Mouse (Mus musculus) liver, embryonic 11.5 days (tissue): ENCODE data around the gene Fyco1. TPM values are rescaled to one million over a fixed set of nuclear protein-coding genes. Genes with fewer than 3 reads are reported as not detected.

Experiments
- ATAC-seq: fragments of 200-750 bp; cut with Nextera tagmentation; replicated peaks from 2 replicates; pipeline ENCODE4 v1.8.0; 2017; ENCODE audit warnings: moderate number of reproducible peaks, mild to moderate bottlenecking, moderate TSS enrichment, moderate library complexity; ENCODE audit not compliant: low FRiP score
- DNase-seq: peaks from one replicate; pipeline ENCODE4 v3.0.0-alpha.2; 2017; ENCODE audit warnings: low spot score
- H3K27ac ChIP-seq: fragments of 300-500 bp; sonication (generic); 2 replicates; pipeline ENCODE4 v1.5.1; 2014; ENCODE audit warnings: mild to moderate bottlenecking, low read depth, low read length, control low read depth
- H3K27me3 ChIP-seq: fragments of 300-500 bp; sonication (generic); replicated peaks from 2 replicates; pipeline ENCODE4 v1.6.1; 2014; ENCODE audit warnings: low read length, mixed read lengths; ENCODE audit not compliant: control insufficient read depth, insufficient read depth
- H3K36me3 ChIP-seq: fragments of 300-500 bp; sonication (generic); 2 replicates; pipeline ENCODE4 v1.6.1; 2014; ENCODE audit warnings: mild to moderate bottlenecking, low read length, moderate library complexity, mixed read lengths; ENCODE audit not compliant: control insufficient read depth, insufficient read depth
- H3K4me1 ChIP-seq: fragments of 300-500 bp; sonication (generic); replicated peaks from 2 replicates; pipeline ENCODE4 v1.6.1; 2014; ENCODE audit warnings: low read length, mixed read lengths; ENCODE audit not compliant: control insufficient read depth, insufficient read depth
- H3K4me2 ChIP-seq: fragments of 300-500 bp; sonication (generic); 2 replicates; pipeline ENCODE4 v1.6.1; 2014; ENCODE audit warnings: mild to moderate bottlenecking, control low read depth, moderate library complexity
- H3K4me3 ChIP-seq: fragments of 300-500 bp; sonication (generic); 2 replicates; pipeline ENCODE4 v1.5.1; 2014; ENCODE audit warnings: low read depth, low read length, control low read depth
- H3K9ac ChIP-seq: fragments of 300-500 bp; sonication (generic); 2 replicates; pipeline ENCODE4 v1.6.1; 2014; ENCODE audit warnings: low read depth, low read length, control low read depth
- H3K9me3 ChIP-seq: fragments of 300-500 bp; sonication (generic); 2 replicates; pipeline ENCODE4 v1.6.1; 2016; ENCODE audit warnings: low read length, inconsistent platforms, mixed read lengths; ENCODE audit not compliant: control insufficient read depth
- WGBS: fragments of 180-500 bp; shearing (Covaris S2); extraction: QIAGEN DNeasy Blood & Tissue Kit; methylation state at CpG from one replicate; pipeline ENCODE4 v1.1.7; 2014; 5-methylcytosine and 5-hydroxymethylcytosine counted together
- polyA plus RNA-seq: library from polyadenylated mRNA; unstranded; fragments of >200 nt; fragmentation: Nextera tagmentation; extraction: Ambion mirVana; gene quantifications from 2 replicates; pipeline ENCODE4 v1.2.1, GENCODE M21; 2014

The Fyco1 gene
- polyA plus RNA-seq, 1 experiment from 2014 or later = 7.2 TPM

DNA sequence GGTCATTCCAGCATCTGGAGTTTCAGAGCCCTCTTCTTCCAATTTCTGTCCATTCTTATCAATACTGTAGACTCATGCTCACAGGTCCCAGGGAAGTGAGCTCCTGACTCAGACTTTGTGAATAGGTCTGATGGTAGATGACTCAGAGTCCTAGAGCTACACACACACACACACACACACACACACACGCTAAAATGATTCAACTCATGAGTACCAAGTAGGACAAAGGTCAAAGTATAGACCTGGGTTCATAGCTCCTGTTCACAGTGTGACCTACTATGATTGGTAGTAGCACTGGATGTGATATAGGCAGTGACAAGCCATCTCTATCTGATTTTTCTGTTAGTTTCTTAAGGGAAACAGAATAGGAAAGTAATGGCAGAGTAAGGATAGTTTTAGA lies 83.3 kb downstream of the Fyco1 start:
- no peaks in the 10 kb centered on the region for H3K27me3 ChIP-seq

DNA sequence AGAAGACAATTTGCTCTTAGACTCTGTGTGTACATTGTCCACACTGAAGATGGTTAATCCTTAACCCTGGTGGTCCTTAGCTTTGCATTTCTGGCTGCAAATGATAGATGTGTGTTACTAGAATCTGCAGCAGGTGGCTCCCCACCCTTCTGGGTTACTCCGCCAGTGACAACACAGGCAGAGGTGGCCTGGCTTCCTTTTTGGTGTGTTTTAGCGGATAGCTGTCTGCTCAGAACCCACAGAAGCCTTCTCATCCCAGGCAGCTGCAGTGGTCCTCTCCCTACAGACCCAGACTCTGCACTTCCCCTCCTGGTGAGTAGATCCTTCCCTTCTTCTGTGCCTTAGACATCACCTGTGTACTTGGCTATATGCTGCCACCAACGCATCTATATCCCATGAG lies 84.7 kb downstream of the Fyco1 start:
- no peak for ATAC-seq
- Histone ChIP-seq H3K4me3 (no peak overlapping the region), H3K9me3 (no peaks in the 10 kb centered on the region), H3K4me1 (no peaks in the 10 kb centered on the region), H3K27ac (no peak overlapping the region), H3K9ac (no peak overlapping the region), H3K27me3 (no peaks in the 10 kb centered on the region), H3K4me2 (no peak overlapping the region), H3K36me3 (no peaks in the 10 kb centered on the region)
- no peak for DNase-seq
- WGBS = 72% methylated on average over 3 of the region's 3 CpGs

More for the DNA sequence above, 83.3 kb downstream of the Fyco1 start:
- Histone ChIP-seq H3K36me3 (no peaks in the 10 kb centered on the region), H3K4me3 (no peak overlapping the region), H3K9ac (no peak overlapping the region), H3K9me3 (no peaks in the 10 kb centered on the region), H3K4me1 (no peaks in the 10 kb centered on the region), H3K27ac (no peak overlapping the region), H3K4me2 (no peak overlapping the region)
- DNase-seq (no peak), ATAC-seq (no peak)
- 58% methylated on average over 1 of the region's 1 CpGs for WGBS

DNA sequence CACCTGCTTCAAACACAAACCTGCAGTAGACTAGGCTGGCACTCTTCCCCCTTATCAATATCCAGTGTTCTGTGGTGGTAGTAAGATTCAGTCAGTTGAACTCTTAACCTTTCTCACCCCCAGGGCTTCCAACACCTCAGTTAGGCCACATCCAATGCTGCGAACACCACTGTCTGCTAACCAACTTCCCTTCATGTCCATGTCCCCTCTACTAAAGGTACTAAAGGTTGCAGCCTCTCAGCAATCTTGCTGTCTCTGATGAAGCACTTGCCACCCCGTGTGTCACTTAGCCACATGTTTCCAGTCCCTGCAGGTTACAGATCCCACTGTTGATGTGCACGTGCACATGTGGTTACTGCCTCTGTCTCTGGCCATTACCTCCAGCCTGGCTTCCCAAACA lies 87.9 kb downstream of the Fyco1 start:
- Histone ChIP-seq H3K27ac (no peak overlapping the region), H3K4me1 (no peaks in the 10 kb centered on the region), H3K36me3 (no peaks in the 10 kb centered on the region), H3K4me3 (no peak overlapping the region), H3K9ac (no peak overlapping the region), H3K4me2 (no peak overlapping the region), H3K9me3 (no peaks in the 10 kb centered on the region), H3K27me3 (no peaks in the 10 kb centered on the region)
- ATAC-seq = no peak
- 69% methylated on average over 3 of the region's 3 CpGs for whole genome bisulfite sequencing
- no peak for DNase-seq

DNA sequence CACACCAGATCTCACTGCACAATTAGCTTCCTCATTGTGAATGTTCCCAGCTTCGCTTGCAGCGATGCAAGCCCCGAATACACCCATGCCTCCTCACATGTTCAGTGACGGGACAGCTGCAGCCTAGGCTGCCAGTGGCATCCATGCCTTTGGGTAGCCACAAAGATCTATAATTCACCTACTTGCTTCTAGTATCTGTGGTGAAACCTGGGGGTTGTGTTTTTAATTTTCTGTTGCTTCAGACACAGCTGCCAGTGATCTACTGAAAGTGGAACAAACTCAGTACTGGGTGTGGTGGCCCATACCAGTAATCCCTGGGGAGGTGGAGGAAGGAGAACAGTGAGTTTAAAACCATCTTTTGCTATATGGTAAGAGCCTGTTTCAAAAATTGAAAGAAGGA lies 88.8 kb downstream of the Fyco1 start:
- Histone ChIP-seq H3K27me3 (no peaks in the 10 kb centered on the region), H3K36me3 (no peaks in the 10 kb centered on the region), H3K27ac (no peak overlapping the region), H3K4me3 (no peak overlapping the region), H3K9ac (no peak overlapping the region), H3K4me1 (no peaks in the 10 kb centered on the region), H3K4me2 (no peak overlapping the region), H3K9me3 (no peaks in the 10 kb centered on the region)
- no peak for ATAC-seq
- DNase-seq = no peak
- 89% methylated on average over 4 of the region's 4 CpGs for whole genome bisulfite sequencing

DNA sequence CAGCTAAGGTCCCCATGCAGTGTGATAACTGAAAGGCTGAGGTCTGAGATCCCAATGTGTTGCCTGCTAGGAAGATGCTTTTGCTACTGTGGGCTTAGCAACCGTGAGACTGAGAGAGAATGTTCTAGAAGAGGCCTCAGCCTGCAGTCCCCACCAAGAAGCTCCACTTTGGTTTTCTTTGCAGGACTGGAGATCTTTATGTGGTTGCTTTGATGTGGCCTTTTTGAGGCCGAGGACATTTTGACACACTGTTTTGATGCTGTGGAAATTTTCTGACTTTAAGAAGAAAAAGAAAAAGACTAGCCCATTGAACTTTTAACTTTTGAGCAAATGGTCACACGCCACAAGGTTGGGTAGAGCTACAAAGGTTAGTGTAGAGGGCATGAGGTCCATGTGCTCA lies 90.9 kb downstream of the Fyco1 start:
- Histone ChIP-seq H3K9ac (no peak overlapping the region), H3K36me3 (no peaks in the 10 kb centered on the region), H3K9me3 (no peaks in the 10 kb centered on the region), H3K4me1 (no peaks in the 10 kb centered on the region), H3K27me3 (no peaks in the 10 kb centered on the region), H3K27ac (no peak overlapping the region), H3K4me2 (no peak overlapping the region), H3K4me3 (no peak overlapping the region)
- ATAC-seq (no peak), DNase-seq (no peak)
- WGBS = 83% methylated on average over 3 of the region's 3 CpGs

DNA sequence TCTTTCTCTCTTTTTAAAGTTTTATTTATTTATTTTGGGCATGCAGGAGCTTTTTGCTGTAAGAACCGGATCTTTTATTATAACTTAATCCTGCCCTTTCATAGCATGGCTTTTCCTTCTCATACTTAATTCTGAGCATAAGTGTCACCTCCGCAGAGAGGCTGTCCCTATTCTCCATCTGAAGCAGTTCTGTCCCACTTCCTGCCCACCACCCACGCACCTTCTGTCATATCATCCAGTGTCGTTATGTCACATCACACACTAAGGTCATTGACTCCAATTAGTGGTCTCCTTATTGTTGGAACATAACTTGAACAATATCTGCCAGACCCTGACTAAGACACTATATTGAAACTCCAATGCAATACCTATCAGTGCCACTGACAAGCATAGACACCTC lies 93.1 kb downstream of the Fyco1 start:
- no peak overlapping the region for H3K27ac ChIP-seq
- no peak for DNase-seq
- no peaks in the 10 kb centered on the region for H3K36me3 ChIP-seq
- H3K4me2 ChIP-seq = no peak overlapping the region
- no peak overlapping the region for H3K4me3 ChIP-seq
- ATAC-seq = no peak
- 73% methylated on average over 4 of the region's 4 CpGs for WGBS
- no peaks in the 10 kb centered on the region for H3K9me3 ChIP-seq
- H3K27me3 ChIP-seq = no peaks in the 10 kb centered on the region
- no peaks in the 10 kb centered on the region for H3K4me1 ChIP-seq
- no peak overlapping the region for H3K9ac ChIP-seq

DNA sequence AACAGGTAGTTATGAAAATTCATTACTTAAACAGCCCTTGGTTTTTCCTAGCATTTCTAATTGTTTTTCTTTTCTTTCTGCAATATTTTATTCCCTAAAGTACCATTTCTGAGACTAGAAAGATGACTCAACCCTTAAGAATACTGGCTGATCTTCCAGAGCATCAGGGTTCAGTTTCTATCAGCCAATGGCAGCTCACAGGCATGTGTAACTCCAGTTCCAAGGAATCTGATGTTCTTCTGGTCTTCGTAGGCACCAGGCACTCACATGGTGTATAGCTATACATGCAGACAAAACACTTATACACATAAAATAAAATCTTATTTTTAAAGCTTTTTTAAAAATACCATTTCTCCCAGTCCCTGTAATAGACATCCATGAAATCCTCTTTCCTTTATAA lies 93.5 kb downstream of the Fyco1 start:
- Histone ChIP-seq H3K36me3 (no peaks in the 10 kb centered on the region), H3K4me1 (no peaks in the 10 kb centered on the region), H3K9me3 (no peaks in the 10 kb centered on the region), H3K4me2 (no peak overlapping the region), H3K27ac (no peak overlapping the region), H3K4me3 (no peak overlapping the region), H3K9ac (no peak overlapping the region), H3K27me3 (no peaks in the 10 kb centered on the region)
- ATAC-seq (no peak), DNase-seq (no peak)
- 70% methylated on average over 1 of the region's 1 CpGs for WGBS

DNA sequence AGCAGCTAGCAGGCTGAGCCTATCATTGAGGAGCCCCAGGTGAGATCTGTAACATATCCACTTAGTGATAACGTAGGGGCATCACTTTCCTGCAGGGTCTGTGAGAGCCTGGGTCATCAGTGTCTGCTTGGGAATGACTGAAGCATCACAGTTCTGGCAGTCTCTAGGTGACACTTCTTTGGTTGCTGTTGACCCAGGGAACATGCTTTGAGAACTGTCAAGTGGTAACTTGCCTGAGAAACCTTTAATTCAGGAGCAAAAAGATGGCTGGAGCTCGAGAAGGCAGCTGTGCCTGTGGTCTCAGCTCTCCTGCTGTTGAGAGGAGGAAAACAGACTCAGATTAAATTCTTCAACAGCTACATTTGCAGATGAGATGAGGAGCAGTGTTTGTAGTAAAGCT lies 94.4 kb downstream of the Fyco1 start:
- Histone ChIP-seq H3K4me2 (no peak overlapping the region), H3K9me3 (no peaks in the 10 kb centered on the region), H3K4me3 (no peak overlapping the region), H3K36me3 (no peaks in the 10 kb centered on the region), H3K27ac (no peak overlapping the region), H3K4me1 (no peaks in the 10 kb centered on the region), H3K9ac (no peak overlapping the region), H3K27me3 (no peaks in the 10 kb centered on the region)
- DNase-seq (no peak), ATAC-seq (no peak)
- WGBS = 50% methylated on average over 2 of the region's 2 CpGs

DNA sequence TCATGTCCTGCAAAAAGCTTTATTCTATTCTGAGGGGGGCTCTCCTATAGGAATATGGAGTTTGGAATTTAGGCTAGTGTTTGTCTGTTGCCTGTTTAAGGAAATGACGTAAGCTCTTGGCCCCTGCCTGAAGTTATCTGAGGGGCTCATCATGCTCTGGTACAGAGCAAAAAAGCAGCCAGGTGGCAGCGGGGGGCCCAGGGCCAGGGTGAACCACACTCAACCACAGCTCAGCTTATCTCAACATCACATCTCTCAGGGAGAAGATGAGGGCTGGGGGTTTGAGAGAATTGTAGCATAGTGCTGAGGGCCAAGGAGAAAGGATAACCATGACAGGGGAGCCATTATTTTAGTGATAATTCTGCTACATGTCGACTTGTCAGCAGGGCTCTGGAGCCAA lies 94.9 kb downstream of the Fyco1 start:
- WGBS = 53% methylated on average over 3 of the region's 3 CpGs
- no peak overlapping the region for H3K4me3 ChIP-seq
- ATAC-seq (no peak), DNase-seq (no peak)
- no peaks in the 10 kb centered on the region for H3K9me3 ChIP-seq
- no peaks in the 10 kb centered on the region for H3K4me1 ChIP-seq
- no peaks in the 10 kb centered on the region for H3K27me3 ChIP-seq
- H3K4me2 ChIP-seq = no peak overlapping the region
- H3K36me3 ChIP-seq = no peaks in the 10 kb centered on the region
- no peak overlapping the region for H3K9ac ChIP-seq
- H3K27ac ChIP-seq = no peak overlapping the region
